Mouse (Mus musculus): Measurements from ENCODE around the gene Faap100.

GRCm38 (mm10) chr11:120345067-120345681, 33.4 kb downstream of the Faap100 start:
- TF ChIP-seq IRF4 (IDR thresholded peaks at IDR 0.05; ENCODE audit: low read depth, low read length) = no peak
- no peak for TF ChIP-seq HCFC1 (IDR thresholded peaks at IDR 0.05; ENCODE audit: low read depth, low read length)
- TF ChIP-seq CTCF (conservative IDR thresholded peaks at IDR 0.05 in 1 of 2, IDR thresholded peaks at IDR 0.05 in 1 of 2; ENCODE audit: low read depth in 2 of 2, low read length in 2 of 2) = no peak
- no peak for TF ChIP-seq ZC3H11A (IDR thresholded peaks at IDR 0.05; ENCODE audit: low read depth, low read length)
- TF ChIP-seq EP300 (IDR thresholded peaks at IDR 0.05; ENCODE audit: low read length) = no peak
- no peak for TF ChIP-seq SMC3 (IDR thresholded peaks at IDR 0.05; ENCODE audit: low read depth, low read length)
- peak; percentile 80 for TF ChIP-seq POLR2A (IDR thresholded peaks at IDR 0.05; ENCODE audit: low read depth, low read length)
- TF ChIP-seq ETS1 (conservative IDR thresholded peaks at IDR 0.05; ENCODE audit: low read depth, low read length) = no peak
- TF ChIP-seq POLR2AphosphoS2 (IDR thresholded peaks at IDR 0.05; ENCODE audit: low read depth, low read length) = peak; percentile 86
- TF ChIP-seq UBTF (IDR thresholded peaks at IDR 0.05; ENCODE audit: low read depth, low read length) = no peak
